Mouse (Mus musculus) erythroblast, embryonic 14.5 days (primary cell): Measurements from ENCODE around the gene Foxj2.

Experiments used
- GATA1 ChIP-seq: IDR thresholded peaks from 2 replicates; pipeline ENCODE4 v1.6.1; 2012; ENCODE audit warnings: low read length, inconsistent platforms, mixed read lengths
- TAL1 ChIP-seq: IDR thresholded peaks from 3 replicates; pipeline ENCODE4 v1.6.1; 2012; ENCODE audit warnings: low read length, inconsistent platforms, mixed read lengths

DNA sequence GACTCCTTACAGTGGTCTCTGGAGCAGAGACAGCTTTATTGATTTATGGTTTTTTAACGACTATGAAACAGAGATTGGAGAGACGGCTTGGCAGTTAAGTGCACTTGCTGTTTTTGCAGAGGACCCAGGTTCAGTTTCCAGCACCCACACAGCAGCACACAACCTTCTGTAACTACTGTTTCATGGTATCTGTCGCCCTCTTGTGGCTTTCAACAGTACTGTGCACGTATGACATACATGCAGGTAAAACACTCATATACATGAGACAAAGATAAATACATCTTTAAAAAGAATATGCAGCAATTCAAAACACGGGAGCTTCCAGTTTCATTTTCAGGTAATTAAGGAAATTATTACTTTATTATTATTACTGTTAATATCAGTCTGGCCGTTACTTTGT lies 42.7 kb downstream of the Foxj2 start:
- TF ChIP-seq TAL1, result no peak
- no peak for TF ChIP-seq GATA1
